Mouse (Mus musculus) embryonic fibroblast, embryonic 13.5 days (primary cell): ENCODE data around the gene Thoc5.

Experiments
- CTCF ChIP-seq: IDR thresholded peaks from 2 replicates; pipeline ENCODE4 v1.5.1; 2011; ENCODE audit warnings: mild to moderate bottlenecking, control low read depth, low read length, moderate library complexity, borderline replicate concordance; ENCODE audit not compliant: insufficient read depth
- POLR2A ChIP-seq: IDR thresholded peaks from 2 replicates; pipeline ENCODE4 v1.6.1; 2011; ENCODE audit warnings: low read depth, mild to moderate bottlenecking, control low read depth, low read length, moderate library complexity

DNA sequence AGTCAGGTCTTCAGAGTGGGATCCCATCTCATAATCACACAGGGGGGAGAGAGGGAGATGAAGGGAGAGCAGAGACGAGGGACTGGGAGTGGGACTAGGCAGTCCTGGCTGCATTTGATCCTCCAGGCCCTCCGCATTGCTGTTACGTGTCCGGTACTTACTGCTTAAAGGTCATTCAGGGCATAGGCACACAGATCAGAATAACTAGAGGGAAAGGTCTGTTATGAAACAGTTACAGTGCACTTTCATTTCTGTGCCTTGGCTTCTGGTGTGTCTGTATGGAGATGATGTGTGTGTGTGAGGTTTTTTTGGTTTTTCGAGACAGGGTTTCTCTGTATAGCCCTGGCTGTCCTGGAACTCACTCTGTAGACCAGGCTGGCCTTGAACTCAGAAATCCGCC, 11.1 kb downstream of the Thoc5 start:
- TF ChIP-seq CTCF (no peak), POLR2A (no peak)
